In the genomic region with DNA sequence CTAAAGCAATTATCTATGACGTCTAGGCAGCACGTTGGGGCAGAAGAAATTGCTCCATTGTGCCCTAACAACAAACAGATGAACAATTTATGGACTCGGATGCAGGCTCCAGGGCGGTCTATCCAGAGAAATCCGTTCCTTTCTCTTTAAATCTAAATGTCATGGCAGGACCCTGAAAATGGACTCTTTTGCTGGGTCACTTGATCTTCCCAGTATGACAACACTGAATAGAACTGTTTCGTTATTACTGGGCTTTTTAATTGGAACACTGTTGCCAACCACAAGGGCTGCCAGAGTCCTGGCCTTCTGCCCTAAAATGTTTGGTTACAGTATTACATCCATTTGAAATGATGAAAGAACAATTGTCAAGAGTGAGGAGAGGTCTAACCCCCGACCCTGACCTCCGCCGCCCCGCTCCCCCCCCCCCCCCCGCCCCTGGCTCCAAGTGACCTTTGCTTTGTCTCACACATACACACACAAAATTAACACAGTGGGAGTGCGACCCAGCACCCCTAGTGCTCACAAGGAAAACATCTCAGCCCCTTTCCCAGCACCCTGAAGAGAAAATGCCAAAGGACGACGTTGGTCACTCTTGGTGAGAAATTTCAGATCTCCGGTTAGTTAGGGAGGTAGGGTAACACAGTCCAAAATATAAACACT, we compare ENCODE assay signal across 8 mouse cellular contexts. TPM values are rescaled to one million over a fixed set of nuclear protein-coding genes. Genes with fewer than 3 reads are reported as not detected.
DNase-seq lines count a peak whose midpoint lies in the region; ATAC-seq lines count a peak whose summit lies in the region.

No protein-coding gene starts in this region.

- H3K27ac ChIP-seq in lung, embryonic 16.5 days (ENCODE audit: low read length) = 0 out of 2 replicates have a peak overlapping the region, but pooled peaks have one; percentile 27
- H3K27ac ChIP-seq in forebrain, embryonic 11.5 days (ENCODE audit: low read depth, low read length) = no peak overlapping the region
- peak overlapping the region; percentile 78 for H3K27ac ChIP-seq in limb, embryonic 10.5 days
- no peak overlapping the region for H3K27ac ChIP-seq in neural tube, embryonic 12.5 days

- no peaks in the 10 kb centered on the region for H3K27me3 ChIP-seq in lung, embryonic 16.5 days (ENCODE audit: control insufficient read depth, insufficient read depth, low read depth, low read length)
- H3K27me3 ChIP-seq in forebrain, embryonic 11.5 days (ENCODE audit: control insufficient read depth, insufficient read depth, low read length) = no peaks in the 10 kb centered on the region; the same call in 1 of the 2 replicates
- H3K27me3 ChIP-seq in limb, embryonic 10.5 days (ENCODE audit: low read depth, poor library complexity, severe bottlenecking) = no peaks in the 10 kb centered on the region
- H3K27me3 ChIP-seq in neural tube, embryonic 12.5 days (replicated peaks) = no peaks in the 10 kb centered on the region

- peak; percentile 28; the same call in 1 of the 2 replicates for ATAC-seq in lung, embryonic 16.5 days (ENCODE audit: low read depth)
- no peak for ATAC-seq in forebrain, embryonic 11.5 days (replicated peaks; ENCODE audit: low FRiP score)
- peak; percentile 9; the same call in 1 of the 2 replicates for ATAC-seq in neural tube, embryonic 12.5 days (ENCODE audit: low FRiP score, low read depth)

- WGBS in lung, embryonic 16.5 days = 29% methylated on average over 13 of the region's 15 CpGs
- whole genome bisulfite sequencing in forebrain, embryonic 11.5 days = 21% methylated on average over 15 of the region's 15 CpGs
- 27% methylated on average over 14 of the region's 15 CpGs for WGBS in limb, embryonic 10.5 days
- WGBS in neural tube, embryonic 12.5 days = 14% methylated on average over 15 of the region's 15 CpGs

- H3K9ac ChIP-seq in lung, embryonic 16.5 days (ENCODE audit: low read length) = peak overlapping the region; percentile 69
- peak overlapping the region; percentile 37 for H3K9ac ChIP-seq in forebrain, embryonic 11.5 days (ENCODE audit: low read length)
- H3K9ac ChIP-seq in neural tube, embryonic 12.5 days = peak overlapping the region; percentile 52

- 0 out of 2 replicates have a peak, but pooled peaks cover 4% of the 10 kb centered on the region for H3K4me1 ChIP-seq in lung, embryonic 16.5 days (replicated peaks; ENCODE audit: control insufficient read depth, insufficient read depth, low read length)
- H3K4me1 ChIP-seq in forebrain, embryonic 11.5 days (replicated peaks; ENCODE audit: control insufficient read depth, insufficient read depth, low read length) = peaks cover 5% of the 10 kb centered on the region
- H3K4me1 ChIP-seq in limb, embryonic 10.5 days = peaks cover 28% of the 10 kb centered on the region
- peaks cover 11% of the 10 kb centered on the region; the same call in 1 of the 2 replicates for H3K4me1 ChIP-seq in neural tube, embryonic 12.5 days

- peak overlapping the region; percentile 78 for H3K4me2 ChIP-seq in lung, embryonic 16.5 days (ENCODE audit: low read depth, low read length)
- peak overlapping the region; percentile 48 for H3K4me2 ChIP-seq in forebrain, embryonic 11.5 days (ENCODE audit: low read depth, low read length, severe bottlenecking)
- peak overlapping the region; percentile 67 for H3K4me2 ChIP-seq in neural tube, embryonic 12.5 days (replicated peaks)

- H3K36me3 ChIP-seq in lung, embryonic 16.5 days (ENCODE audit: control insufficient read depth, insufficient read depth, low read length) = no peaks in the 10 kb centered on the region
- H3K36me3 ChIP-seq in forebrain, embryonic 11.5 days (ENCODE audit: control insufficient read depth, insufficient read depth, low read length) = no peaks in the 10 kb centered on the region
- no peaks in the 10 kb centered on the region for H3K36me3 ChIP-seq in limb, embryonic 10.5 days
- H3K36me3 ChIP-seq in neural tube, embryonic 12.5 days = no peaks in the 10 kb centered on the region

- no peak for DNase-seq in lung, postnatal 25 days (ENCODE audit: low spot score)
- no peak for DNase-seq in forebrain, embryonic 11.5 days (ENCODE audit: low spot score)
- peak; percentile 35 for DNase-seq in limb, embryonic 10.5 days (ENCODE audit: low spot score)
- no peak for DNase-seq in frontal cortex, postnatal 10 days (ENCODE audit: low spot score in 2 of 2)
- no peak for DNase-seq in frontal cortex, postnatal 14 days (ENCODE audit: low spot score in 2 of 2)
- DNase-seq in embryo, embryonic 10 days (ENCODE audit: low spot score) = no peak

- peak overlapping the region; percentile 55 for H3K4me3 ChIP-seq in lung, embryonic 16.5 days (ENCODE audit: low read length)
- peak overlapping the region; percentile 20; the same call in 1 of the 2 replicates for H3K4me3 ChIP-seq in forebrain, embryonic 11.5 days (ENCODE audit: low read depth, low read length)
- H3K4me3 ChIP-seq in limb, embryonic 10.5 days = peak overlapping the region; percentile 51
- peak overlapping the region; percentile 29 for H3K4me3 ChIP-seq in neural tube, embryonic 12.5 days

- H3K9me3 ChIP-seq in lung, embryonic 16.5 days (ENCODE audit: control insufficient read depth, low read length) = no peaks in the 10 kb centered on the region
- H3K9me3 ChIP-seq in forebrain, embryonic 11.5 days (ENCODE audit: control insufficient read depth, low read length) = no peaks in the 10 kb centered on the region
- no peaks in the 10 kb centered on the region for H3K9me3 ChIP-seq in limb, embryonic 10.5 days (replicated peaks)
- H3K9me3 ChIP-seq in neural tube, embryonic 12.5 days = no peaks in the 10 kb centered on the region

RNA-seq across cellular contexts. Expression of gene Hfe, which starts 0.8 kb away (rescaled TPM):
- polyA plus RNA-seq in lung, embryonic 16.5 days (2015; fragmentation: Nextera tagmentation; extraction: Ambion mirVana) = 11.2 and 13.7 TPM in 2 replicates
- polyA plus RNA-seq in forebrain, embryonic 11.5 days (2014; fragmentation: Nextera tagmentation; extraction: Ambion mirVana) = 2.2 TPM in 2 replicates
- 1.6 and 2.0 TPM in 2 replicates for polyA plus RNA-seq in limb, embryonic 10.5 days (2016; fragmentation: Nextera tagmentation; extraction: Ambion mirVana)
- 3.9 TPM in 2 replicates for polyA plus RNA-seq in neural tube, embryonic 12.5 days (2016; fragmentation: Nextera tagmentation; extraction: Ambion mirVana)

RNA-seq across cellular contexts. Expression of gene Hist1h4c, which starts 11.6 kb away (rescaled TPM):
- polyA plus RNA-seq in lung, embryonic 16.5 days (2015; fragmentation: Nextera tagmentation; extraction: Ambion mirVana) = 6.2 and 6.6 TPM in 2 replicates
- polyA plus RNA-seq in forebrain, embryonic 11.5 days (2014; fragmentation: Nextera tagmentation; extraction: Ambion mirVana) = 6.0 and 6.8 TPM in 2 replicates
- 6.4 and 6.5 TPM in 2 replicates for polyA plus RNA-seq in limb, embryonic 10.5 days (2016; fragmentation: Nextera tagmentation; extraction: Ambion mirVana)
- polyA plus RNA-seq in neural tube, embryonic 12.5 days (2016; fragmentation: Nextera tagmentation; extraction: Ambion mirVana) = 5.1 and 7.8 TPM in 2 replicates

RNA-seq across cellular contexts. Expression of gene Hist1h1t, which starts 14.2 kb away (rescaled TPM):
- 0.16 and 0.48 TPM in 2 replicates for polyA plus RNA-seq in lung, embryonic 16.5 days (2015; fragmentation: Nextera tagmentation; extraction: Ambion mirVana)
- polyA plus RNA-seq in forebrain, embryonic 11.5 days (2014; fragmentation: Nextera tagmentation; extraction: Ambion mirVana) = 0.51 TPM in 1 of 2 replicates, not detected in the other
- 0.26 TPM in 1 of 2 replicates, not detected in the other for polyA plus RNA-seq in limb, embryonic 10.5 days (2016; fragmentation: Nextera tagmentation; extraction: Ambion mirVana)
- 0.23 TPM in 1 of 2 replicates, not detected in the other for polyA plus RNA-seq in neural tube, embryonic 12.5 days (2016; fragmentation: Nextera tagmentation; extraction: Ambion mirVana)

RNA-seq across cellular contexts. Expression of gene Hist1h2bc, which starts 25.8 kb away (rescaled TPM):
- polyA plus RNA-seq in lung, embryonic 16.5 days (2015; fragmentation: Nextera tagmentation; extraction: Ambion mirVana) = 66.1 and 72.9 TPM in 2 replicates
- polyA plus RNA-seq in forebrain, embryonic 11.5 days (2014; fragmentation: Nextera tagmentation; extraction: Ambion mirVana) = 23.4 and 25.3 TPM in 2 replicates
- polyA plus RNA-seq in limb, embryonic 10.5 days (2016; fragmentation: Nextera tagmentation; extraction: Ambion mirVana) = 16.9 and 17.0 TPM in 2 replicates
- 28.0 and 29.4 TPM in 2 replicates for polyA plus RNA-seq in neural tube, embryonic 12.5 days (2016; fragmentation: Nextera tagmentation; extraction: Ambion mirVana)

RNA-seq across cellular contexts. Expression of gene Hist1h2ac, which starts 26.1 kb away (rescaled TPM):
- polyA plus RNA-seq in lung, embryonic 16.5 days (2015; fragmentation: Nextera tagmentation; extraction: Ambion mirVana) = 2.2 and 2.3 TPM in 2 replicates
- 1.1 and 1.2 TPM in 2 replicates for polyA plus RNA-seq in forebrain, embryonic 11.5 days (2014; fragmentation: Nextera tagmentation; extraction: Ambion mirVana)
- 0.60 and 0.98 TPM in 2 replicates for polyA plus RNA-seq in limb, embryonic 10.5 days (2016; fragmentation: Nextera tagmentation; extraction: Ambion mirVana)
- polyA plus RNA-seq in neural tube, embryonic 12.5 days (2016; fragmentation: Nextera tagmentation; extraction: Ambion mirVana) = 0.66 and 0.74 TPM in 2 replicates

Comparison
In these comparisons a context has a peak if more than half of its experiments do, and no peak if none do; other contexts are left out.
1. H3K27ac ChIP-seq: peak in lung, embryonic 16.5 days (single experiment) and limb, embryonic 10.5 days (single experiment); none in forebrain, embryonic 11.5 days (single experiment) and neural tube, embryonic 12.5 days (single experiment).
2. Peak in every context shown above with its lines, with median percentiles within 50 percentile points of each other: H3K4me2 ChIP-seq, H3K4me3 ChIP-seq and H3K9ac ChIP-seq.